Mouse (Mus musculus): ENCODE measurements at regions not wholly inside any gene's neighbourhood (a gene's known extent, or its start where the extent isn't known, plus 50 kb on each side); places are given as distances from the start of the nearest gene placed in this dataset.

GRCm38 (mm10) chr11:71502156-71502555, 247.6 kb upstream of the Wscd1 start:
- ATAC-seq (ENCODE audit: insufficient number of reproducible peaks, insufficient read depth, low FRiP score, low read depth) = no peak
- Histone ChIP-seq H3K9ac (replicated peaks; ENCODE audit: low read depth, low read length) (no peak overlapping the region), H3K9me3 (ENCODE audit: control insufficient read depth, low read depth, low read length) (no peaks in the 10 kb centered on the region), H3K36me3 (ENCODE audit: control insufficient read depth, insufficient read depth, low read length) (no peaks in the 10 kb centered on the region), H3K27ac (ENCODE audit: low read length) (no peak overlapping the region), H3K4me1 (ENCODE audit: control insufficient read depth, insufficient read depth, low read length) (no peaks in the 10 kb centered on the region), H3K27me3 (ENCODE audit: control insufficient read depth, insufficient read depth, low read length) (no peaks in the 10 kb centered on the region), H3K4me3 (ENCODE audit: low read depth, low read length) (no peak overlapping the region), H3K4me2 (replicated peaks; ENCODE audit: low read depth, low read length) (no peak overlapping the region)
- 70% methylated on average over 3 of the region's 3 CpGs for WGBS

GRCm38 (mm10) chr11:71512271-71513066, 237.3 kb upstream of the Wscd1 start:
- H3K9me3 ChIP-seq (ENCODE audit: control insufficient read depth, low read depth, low read length) = no peaks in the 10 kb centered on the region
- WGBS = 62% methylated on average over 15 of the region's 15 CpGs
- no peak overlapping the region for H3K27ac ChIP-seq (ENCODE audit: low read length)
- H3K4me2 ChIP-seq (replicated peaks; ENCODE audit: low read depth, low read length) = no peak overlapping the region
- H3K27me3 ChIP-seq (ENCODE audit: control insufficient read depth, insufficient read depth, low read length) = no peaks in the 10 kb centered on the region
- no peaks in the 10 kb centered on the region for H3K36me3 ChIP-seq (ENCODE audit: control insufficient read depth, insufficient read depth, low read length)
- H3K9ac ChIP-seq (replicated peaks; ENCODE audit: low read depth, low read length) = no peak overlapping the region
- ATAC-seq (ENCODE audit: insufficient number of reproducible peaks, insufficient read depth, low FRiP score, low read depth) = no peak
- no peak overlapping the region for H3K4me3 ChIP-seq (ENCODE audit: low read depth, low read length)
- H3K4me1 ChIP-seq (ENCODE audit: control insufficient read depth, insufficient read depth, low read length) = no peaks in the 10 kb centered on the region

- Histone ChIP-seq H3K9me3 (ENCODE audit: control insufficient read depth, low read depth, low read length) (no peaks in the 10 kb centered on the region), H3K27ac (ENCODE audit: low read length) (no peak overlapping the region), H3K27me3 (ENCODE audit: control insufficient read depth, insufficient read depth, low read length) (no peaks in the 10 kb centered on the region), H3K4me2 (replicated peaks; ENCODE audit: low read depth, low read length) (no peak overlapping the region), H3K9ac (replicated peaks; ENCODE audit: low read depth, low read length) (no peak overlapping the region), H3K4me1 (ENCODE audit: control insufficient read depth, insufficient read depth, low read length) (no peaks in the 10 kb centered on the region), H3K36me3 (ENCODE audit: control insufficient read depth, insufficient read depth, low read length) (no peaks in the 10 kb centered on the region), H3K4me3 (ENCODE audit: low read depth, low read length) (no peak overlapping the region)
- WGBS = 68% methylated on average over 3 of the region's 3 CpGs
- no peak for ATAC-seq (ENCODE audit: insufficient number of reproducible peaks, insufficient read depth, low FRiP score, low read depth)
Measured at GRCm38 (mm10) chr11:71513067-71513350, 236.7 kb upstream of the Wscd1 start.

DNA sequence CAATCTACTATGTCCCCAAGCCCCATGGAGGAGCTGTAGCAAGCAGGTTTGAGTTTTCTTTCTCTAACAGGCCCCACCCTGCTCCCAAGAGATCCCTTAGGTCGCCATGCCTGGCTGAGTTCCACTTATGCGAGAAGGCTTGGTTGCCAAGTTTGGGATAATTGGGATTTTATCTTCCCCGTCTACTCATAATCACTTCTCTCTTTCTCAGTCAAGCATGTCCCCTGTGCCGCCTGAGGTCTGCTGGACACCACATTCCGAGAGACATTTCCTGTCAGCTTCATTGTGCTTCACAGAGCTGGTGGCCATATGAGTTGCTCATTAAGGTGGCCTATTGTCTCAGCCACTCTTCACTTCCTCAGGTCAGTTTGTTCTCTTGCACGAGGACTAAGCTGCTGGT, 234.5 kb upstream of the Wscd1 start:
- WGBS = 61% methylated on average over 6 of the region's 6 CpGs
- no peaks in the 10 kb centered on the region for H3K36me3 ChIP-seq (ENCODE audit: control insufficient read depth, insufficient read depth, low read length)
- H3K9me3 ChIP-seq (ENCODE audit: control insufficient read depth, low read depth, low read length) = no peaks in the 10 kb centered on the region
- no peaks in the 10 kb centered on the region for H3K27me3 ChIP-seq (ENCODE audit: control insufficient read depth, insufficient read depth, low read length)
- H3K4me2 ChIP-seq (replicated peaks; ENCODE audit: low read depth, low read length) = no peak overlapping the region
- no peaks in the 10 kb centered on the region for H3K4me1 ChIP-seq (ENCODE audit: control insufficient read depth, insufficient read depth, low read length)
- H3K4me3 ChIP-seq (ENCODE audit: low read depth, low read length) = no peak overlapping the region
- no peak for ATAC-seq (ENCODE audit: insufficient number of reproducible peaks, insufficient read depth, low FRiP score, low read depth)
- no peak overlapping the region for H3K9ac ChIP-seq (replicated peaks; ENCODE audit: low read depth, low read length)
- no peak overlapping the region for H3K27ac ChIP-seq (ENCODE audit: low read length)

DNA sequence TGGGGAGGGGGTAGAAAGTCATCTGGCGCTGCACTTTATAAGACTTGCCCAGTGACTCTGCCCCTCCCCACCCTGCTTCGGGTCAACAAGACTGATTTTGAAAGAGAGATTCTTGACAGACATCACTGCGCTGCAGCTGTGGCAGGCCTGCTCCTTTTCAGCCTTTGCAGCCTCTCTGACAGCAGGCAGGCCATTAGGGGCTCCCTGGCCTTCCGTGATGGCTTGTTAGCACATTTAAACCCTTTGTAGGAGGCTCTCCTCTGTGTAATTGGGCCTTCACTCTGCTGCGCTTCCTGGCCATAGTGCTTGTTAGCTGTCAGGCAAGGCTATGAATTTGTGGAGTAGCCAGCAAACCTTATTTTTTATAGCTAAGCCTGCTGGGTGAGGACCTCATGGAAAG, 232.3 kb upstream of the Wscd1 start:
- Histone ChIP-seq H3K9me3 (ENCODE audit: control insufficient read depth, low read depth, low read length) (no peaks in the 10 kb centered on the region), H3K4me2 (replicated peaks; ENCODE audit: low read depth, low read length) (no peak overlapping the region), H3K4me1 (ENCODE audit: control insufficient read depth, insufficient read depth, low read length) (no peaks in the 10 kb centered on the region), H3K36me3 (ENCODE audit: control insufficient read depth, insufficient read depth, low read length) (no peaks in the 10 kb centered on the region), H3K4me3 (ENCODE audit: low read depth, low read length) (no peak overlapping the region), H3K9ac (replicated peaks; ENCODE audit: low read depth, low read length) (no peak overlapping the region), H3K27ac (ENCODE audit: low read length) (no peak overlapping the region), H3K27me3 (ENCODE audit: control insufficient read depth, insufficient read depth, low read length) (no peaks in the 10 kb centered on the region)
- ATAC-seq (ENCODE audit: insufficient number of reproducible peaks, insufficient read depth, low FRiP score, low read depth) = no peak
- WGBS = 27% methylated on average over 5 of the region's 5 CpGs

- ATAC-seq (ENCODE audit: insufficient number of reproducible peaks, insufficient read depth, low FRiP score, low read depth) = no peak
- 85% methylated on average over 2 of the region's 2 CpGs for WGBS
Measured at GRCm38 (mm10) chr11:71527691-71528090, 222.0 kb upstream of the Wscd1 start.

GRCm38 (mm10) chr11:71528588-71528987, 221.1 kb upstream of the Wscd1 start:
- 78% methylated on average over 4 of the region's 4 CpGs for WGBS
- Histone ChIP-seq H3K27me3 (ENCODE audit: control insufficient read depth, insufficient read depth, low read length) (no peaks in the 10 kb centered on the region), H3K9ac (replicated peaks; ENCODE audit: low read depth, low read length) (no peak overlapping the region), H3K36me3 (ENCODE audit: control insufficient read depth, insufficient read depth, low read length) (no peaks in the 10 kb centered on the region), H3K4me1 (ENCODE audit: control insufficient read depth, insufficient read depth, low read length) (no peaks in the 10 kb centered on the region), H3K9me3 (ENCODE audit: control insufficient read depth, low read depth, low read length) (no peaks in the 10 kb centered on the region), H3K4me3 (ENCODE audit: low read depth, low read length) (no peak overlapping the region), H3K4me2 (replicated peaks; ENCODE audit: low read depth, low read length) (no peak overlapping the region), H3K27ac (ENCODE audit: low read length) (no peak overlapping the region)
- no peak for ATAC-seq (ENCODE audit: insufficient number of reproducible peaks, insufficient read depth, low FRiP score, low read depth)

More at GRCm38 (mm10) chr11:71527691-71528090, 222.0 kb upstream of the Wscd1 start:
- no peaks in the 10 kb centered on the region for H3K4me1 ChIP-seq (ENCODE audit: control insufficient read depth, insufficient read depth, low read length)
- H3K4me3 ChIP-seq (ENCODE audit: low read depth, low read length) = no peak overlapping the region
- no peaks in the 10 kb centered on the region for H3K9me3 ChIP-seq (ENCODE audit: control insufficient read depth, low read depth, low read length)
- H3K27ac ChIP-seq (ENCODE audit: low read length) = no peak overlapping the region
- H3K4me2 ChIP-seq (replicated peaks; ENCODE audit: low read depth, low read length) = no peak overlapping the region
- no peaks in the 10 kb centered on the region for H3K27me3 ChIP-seq (ENCODE audit: control insufficient read depth, insufficient read depth, low read length)
- no peak overlapping the region for H3K9ac ChIP-seq (replicated peaks; ENCODE audit: low read depth, low read length)
- H3K36me3 ChIP-seq (ENCODE audit: control insufficient read depth, insufficient read depth, low read length) = no peaks in the 10 kb centered on the region

- no peak overlapping the region for H3K9ac ChIP-seq (replicated peaks; ENCODE audit: low read depth, low read length)
- 43% methylated on average over 6 of the region's 6 CpGs for WGBS
- H3K9me3 ChIP-seq (ENCODE audit: control insufficient read depth, low read depth, low read length) = no peaks in the 10 kb centered on the region; the same call in 1 of the 2 replicates
- no peaks in the 10 kb centered on the region for H3K4me1 ChIP-seq (ENCODE audit: control insufficient read depth, insufficient read depth, low read length)
- H3K4me2 ChIP-seq (replicated peaks; ENCODE audit: low read depth, low read length) = no peak overlapping the region
- no peak for ATAC-seq (ENCODE audit: insufficient number of reproducible peaks, insufficient read depth, low FRiP score, low read depth)
- H3K27me3 ChIP-seq (ENCODE audit: control insufficient read depth, insufficient read depth, low read length) = no peaks in the 10 kb centered on the region
- H3K4me3 ChIP-seq (ENCODE audit: low read depth, low read length) = no peak overlapping the region
- no peaks in the 10 kb centered on the region for H3K36me3 ChIP-seq (ENCODE audit: control insufficient read depth, insufficient read depth, low read length)
- H3K27ac ChIP-seq (ENCODE audit: low read length) = no peak overlapping the region
Measured at GRCm38 (mm10) chr11:71541178-71541845, 208.4 kb upstream of the Wscd1 start.
